Mouse (Mus musculus): Measurements from ENCODE around the gene Cdk4. TPM values are rescaled to one million over a fixed set of nuclear protein-coding genes. Genes with fewer than 3 reads are reported as not detected.

Cdk4 gene
- polyA plus RNA-seq, 1 experiment from 2014 or later, result 2,945 TPM

DNA sequence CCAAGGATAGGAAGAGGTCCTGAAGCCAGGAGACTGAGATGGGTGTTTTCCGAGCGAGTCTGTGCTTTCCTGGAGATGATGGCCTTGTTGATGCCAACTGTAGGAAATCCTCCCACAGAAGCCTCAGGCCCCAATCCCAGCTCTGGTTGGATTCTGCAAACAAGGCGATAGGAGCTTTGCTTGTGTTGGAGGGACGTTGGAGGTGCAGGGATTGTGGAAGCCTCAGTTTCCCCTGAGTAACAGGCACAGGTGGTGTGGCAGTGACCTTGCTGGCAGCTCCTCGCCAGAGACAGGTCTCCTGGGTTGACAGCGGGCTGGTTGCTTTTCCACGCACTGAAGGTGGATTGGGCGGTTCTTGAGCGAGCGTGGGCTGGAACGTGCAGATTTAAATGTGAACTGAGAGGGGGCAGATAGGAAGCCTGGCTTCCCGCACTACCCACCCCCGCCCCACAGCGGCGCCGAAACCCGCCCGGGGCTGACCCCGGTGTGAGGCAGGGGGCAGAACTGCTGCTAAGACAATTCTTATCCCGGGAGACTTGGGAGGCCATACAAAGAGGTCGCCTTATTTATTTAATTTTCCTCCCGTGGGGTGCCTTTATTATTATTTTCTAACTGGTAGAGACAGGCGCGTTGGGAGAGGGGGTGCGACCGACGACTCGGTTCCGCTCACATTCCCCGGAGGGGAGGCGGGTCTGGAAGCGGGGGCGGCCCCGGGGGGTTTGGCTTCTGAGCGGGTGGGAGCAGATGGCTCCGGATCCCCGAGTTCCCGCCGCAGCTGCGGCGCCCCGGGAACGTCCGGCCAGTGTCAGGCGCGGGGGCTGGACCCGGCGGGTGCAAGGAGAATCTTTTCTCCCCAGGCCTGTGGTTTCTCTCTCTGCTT is 17.8 kb downstream of the Cdk4 start:
- no peak for DNase-seq (ENCODE audit: low spot score)
- H3K36me3 ChIP-seq (ENCODE audit: control insufficient read depth, insufficient read depth, low read length), result no peaks in the 10 kb centered on the region
- H3K27me3 ChIP-seq (ENCODE audit: control insufficient read depth, insufficient read depth, low read length), result peaks cover 49% of the 10 kb centered on the region
- WGBS, result 2% methylated on average over 48 of the region's 48 CpGs
- peak overlapping the region; percentile 32 for H3K9ac ChIP-seq (ENCODE audit: low read length)
- no peaks in the 10 kb centered on the region for H3K9me3 ChIP-seq (ENCODE audit: control insufficient read depth, low read length)
- H3K27ac ChIP-seq (ENCODE audit: low read depth, low read length), result no peak overlapping the region
- H3K4me3 ChIP-seq (ENCODE audit: low read depth, low read length), result peak overlapping the region; percentile 24
- H3K4me2 ChIP-seq (ENCODE audit: low read depth, low read length, severe bottlenecking), result peak overlapping the region; percentile 100
- H3K4me1 ChIP-seq (replicated peaks; ENCODE audit: control insufficient read depth, insufficient read depth, low read length), result peaks cover 27% of the 10 kb centered on the region; the same call in 1 of the 2 replicates
- ATAC-seq (replicated peaks; ENCODE audit: low FRiP score), result no peak

DNA sequence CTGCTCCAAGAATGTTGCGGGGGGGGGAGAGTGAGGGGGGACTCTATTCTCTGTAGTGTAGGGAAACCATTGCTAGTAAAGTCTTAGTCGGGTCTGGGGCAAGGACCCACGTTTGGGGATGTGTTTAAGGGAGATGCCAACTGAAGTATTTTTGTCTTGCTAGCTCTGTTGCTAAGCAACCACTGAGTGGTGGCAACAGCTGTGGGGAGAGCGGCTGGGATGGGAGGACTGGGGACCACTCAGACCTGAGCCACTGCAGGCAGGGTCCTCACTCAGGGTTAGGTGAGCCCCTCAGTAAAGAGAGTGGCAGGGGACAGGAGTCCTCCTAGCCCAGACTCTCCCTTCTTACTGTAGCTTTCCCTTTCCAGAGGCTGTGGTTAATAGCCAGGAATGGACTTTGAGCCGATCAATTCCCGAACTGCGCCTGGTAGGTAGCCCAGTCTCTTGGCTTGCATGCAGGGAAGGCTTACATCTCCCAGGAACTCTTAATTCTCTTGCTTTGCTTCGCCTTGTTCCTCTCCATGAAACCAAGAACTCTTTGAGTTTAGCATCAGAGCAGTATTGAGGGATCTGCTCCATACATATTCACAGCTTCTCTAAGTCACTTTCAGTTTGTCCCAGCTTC is 18.8 kb downstream of the Cdk4 start:
- no peak for ATAC-seq (replicated peaks; ENCODE audit: low FRiP score)
- no peak for DNase-seq (ENCODE audit: low spot score)
- H3K27ac ChIP-seq (ENCODE audit: low read depth, low read length), result no peak overlapping the region
- no peaks in the 10 kb centered on the region for H3K36me3 ChIP-seq (ENCODE audit: control insufficient read depth, insufficient read depth, low read length)
- H3K4me2 ChIP-seq (ENCODE audit: low read depth, low read length, severe bottlenecking), result no peak overlapping the region
- H3K27me3 ChIP-seq (ENCODE audit: control insufficient read depth, insufficient read depth, low read length), result peaks cover 46% of the 10 kb centered on the region
- no peak overlapping the region for H3K9ac ChIP-seq (ENCODE audit: low read length)
- no peaks in the 10 kb centered on the region for H3K9me3 ChIP-seq (ENCODE audit: control insufficient read depth, low read length)
- peaks cover 27% of the 10 kb centered on the region; the same call in 1 of the 2 replicates for H3K4me1 ChIP-seq (replicated peaks; ENCODE audit: control insufficient read depth, insufficient read depth, low read length)
- WGBS, result 37% methylated on average over 8 of the region's 8 CpGs
- 0 out of 2 replicates have a peak overlapping the region, but pooled peaks have one; percentile 24 for H3K4me3 ChIP-seq (ENCODE audit: low read depth, low read length)

DNA sequence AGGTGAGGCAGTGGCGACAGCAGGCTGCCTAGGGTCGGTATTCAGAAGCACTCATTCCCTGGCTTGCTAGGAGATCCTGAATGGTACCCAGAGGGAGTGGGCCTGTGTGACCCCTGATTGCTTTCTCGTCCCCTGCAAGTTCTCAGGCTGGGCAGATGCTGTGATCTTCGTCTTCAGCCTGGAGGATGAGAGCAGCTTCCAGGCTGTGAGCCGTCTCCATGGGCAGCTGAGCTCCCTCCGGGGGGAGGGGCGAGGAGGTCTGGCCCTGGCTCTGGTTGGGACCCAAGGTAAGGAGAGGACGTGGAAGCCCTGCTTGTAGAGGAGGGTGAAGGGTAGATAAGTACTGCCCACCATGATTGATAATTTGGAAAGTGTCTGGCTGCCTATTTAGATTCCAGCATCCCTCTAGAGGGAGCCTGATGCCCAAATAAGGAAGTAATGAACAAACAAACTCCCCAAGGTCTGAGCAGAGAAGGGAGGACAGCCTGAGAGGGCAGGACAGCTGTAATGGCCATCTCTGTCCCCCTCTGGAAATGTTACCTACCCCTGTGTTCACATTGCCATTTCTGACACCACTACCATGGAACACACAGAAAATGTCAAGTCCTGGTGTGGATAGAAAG is 20.1 kb downstream of the Cdk4 start:
- no peak overlapping the region for H3K9ac ChIP-seq (ENCODE audit: low read length)
- peaks cover 42% of the 10 kb centered on the region for H3K27me3 ChIP-seq (ENCODE audit: control insufficient read depth, insufficient read depth, low read length)
- DNase-seq (ENCODE audit: low spot score), result no peak
- no peak for ATAC-seq (replicated peaks; ENCODE audit: low FRiP score)
- H3K36me3 ChIP-seq (ENCODE audit: control insufficient read depth, insufficient read depth, low read length), result no peaks in the 10 kb centered on the region
- no peaks in the 10 kb centered on the region for H3K9me3 ChIP-seq (ENCODE audit: control insufficient read depth, low read length)
- no peak overlapping the region for H3K4me3 ChIP-seq (ENCODE audit: low read depth, low read length)
- no peak overlapping the region for H3K27ac ChIP-seq (ENCODE audit: low read depth, low read length)
- H3K4me1 ChIP-seq (replicated peaks; ENCODE audit: control insufficient read depth, insufficient read depth, low read length), result peaks cover 22% of the 10 kb centered on the region; the same call in 1 of the 2 replicates
- 34% methylated on average over 8 of the region's 8 CpGs for WGBS
- H3K4me2 ChIP-seq (ENCODE audit: low read depth, low read length, severe bottlenecking), result no peak overlapping the region

- H3K4me1 ChIP-seq (replicated peaks; ENCODE audit: control insufficient read depth, insufficient read depth, low read length), result peaks cover 22% of the 10 kb centered on the region; the same call in 1 of the 2 replicates
- no peak for ATAC-seq (replicated peaks; ENCODE audit: low FRiP score)
- no peak for DNase-seq (ENCODE audit: low spot score)
- peaks cover 42% of the 10 kb centered on the region for H3K27me3 ChIP-seq (ENCODE audit: control insufficient read depth, insufficient read depth, low read length)
- H3K9ac ChIP-seq (ENCODE audit: low read length), result no peak overlapping the region
- H3K36me3 ChIP-seq (ENCODE audit: control insufficient read depth, insufficient read depth, low read length), result no peaks in the 10 kb centered on the region
- H3K9me3 ChIP-seq (ENCODE audit: control insufficient read depth, low read length), result no peaks in the 10 kb centered on the region
- no peak overlapping the region for H3K27ac ChIP-seq (ENCODE audit: low read depth, low read length)
- no peak overlapping the region for H3K4me2 ChIP-seq (ENCODE audit: low read depth, low read length, severe bottlenecking)
- H3K4me3 ChIP-seq (ENCODE audit: low read depth, low read length), result no peak overlapping the region
- WGBS, result 64% methylated on average over 5 of the region's 5 CpGs
These were observed 20.6 kb downstream of the Cdk4 start for GRCm38 (mm10) chr10:127083915-127084306.

DNA sequence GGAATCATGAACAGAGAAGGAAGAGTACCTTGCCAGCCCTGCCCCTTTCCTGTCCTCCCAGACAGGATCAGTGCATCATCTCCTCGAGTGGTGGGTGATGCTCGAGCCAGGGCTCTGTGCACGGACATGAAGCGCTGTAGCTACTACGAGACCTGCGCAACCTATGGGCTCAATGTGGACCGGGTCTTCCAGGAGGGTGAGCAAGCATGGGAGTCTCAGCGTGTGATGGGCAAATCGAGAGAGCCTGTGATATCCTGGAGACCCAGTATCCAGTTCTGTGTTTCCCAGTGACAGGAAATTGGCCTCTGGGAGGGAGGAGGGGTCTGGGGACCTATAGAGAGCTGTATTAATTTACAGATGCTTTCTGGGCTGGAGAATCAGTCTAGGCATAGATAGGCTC is 21.7 kb downstream of the Cdk4 start:
- DNase-seq (ENCODE audit: low spot score), result no peak
- ATAC-seq (replicated peaks; ENCODE audit: low FRiP score), result no peak
- Histone ChIP-seq H3K4me2 (ENCODE audit: low read depth, low read length, severe bottlenecking) (no peak overlapping the region), H3K27ac (ENCODE audit: low read depth, low read length) (no peak overlapping the region), H3K9me3 (ENCODE audit: control insufficient read depth, low read length) (no peaks in the 10 kb centered on the region), H3K4me3 (ENCODE audit: low read depth, low read length) (no peak overlapping the region), H3K36me3 (ENCODE audit: control insufficient read depth, insufficient read depth, low read length) (no peaks in the 10 kb centered on the region), H3K27me3 (ENCODE audit: control insufficient read depth, insufficient read depth, low read length) (peaks cover 43% of the 10 kb centered on the region), H3K9ac (ENCODE audit: low read length) (no peak overlapping the region), H3K4me1 (replicated peaks; ENCODE audit: control insufficient read depth, insufficient read depth, low read length) (peaks cover 17% of the 10 kb centered on the region; the same call in 1 of the 2 replicates)
- WGBS, result 88% methylated on average over 9 of the region's 9 CpGs

DNA sequence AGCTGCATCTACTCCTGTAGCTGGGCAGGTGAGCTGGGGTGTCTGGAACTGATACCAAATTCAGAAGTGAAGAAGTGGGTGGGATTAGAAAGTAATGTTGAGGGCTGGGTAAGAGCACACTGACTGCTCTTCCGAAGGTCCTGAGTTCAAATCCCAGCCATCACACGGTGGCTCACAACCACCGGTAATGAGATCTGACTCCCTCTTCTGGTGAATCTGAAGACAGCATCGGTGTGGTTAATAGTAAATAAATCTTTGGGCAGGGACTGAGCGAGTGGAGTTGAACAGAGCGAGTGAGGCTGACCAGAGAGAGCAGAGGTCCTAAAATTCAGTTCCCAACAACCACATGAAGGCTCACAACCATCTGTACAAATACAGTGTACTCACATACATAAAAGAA is 22.3 kb downstream of the Cdk4 start:
- H3K9me3 ChIP-seq (ENCODE audit: control insufficient read depth, low read length), result no peaks in the 10 kb centered on the region
- H3K9ac ChIP-seq (ENCODE audit: low read length), result no peak overlapping the region
- no peaks in the 10 kb centered on the region for H3K36me3 ChIP-seq (ENCODE audit: control insufficient read depth, insufficient read depth, low read length)
- H3K4me1 ChIP-seq (replicated peaks; ENCODE audit: control insufficient read depth, insufficient read depth, low read length), result peaks cover 13% of the 10 kb centered on the region; the same call in 1 of the 2 replicates
- no peak overlapping the region for H3K4me3 ChIP-seq (ENCODE audit: low read depth, low read length)
- H3K27ac ChIP-seq (ENCODE audit: low read depth, low read length), result no peak overlapping the region
- no peak overlapping the region for H3K4me2 ChIP-seq (ENCODE audit: low read depth, low read length, severe bottlenecking)
- peaks cover 43% of the 10 kb centered on the region for H3K27me3 ChIP-seq (ENCODE audit: control insufficient read depth, insufficient read depth, low read length)
- no peak for DNase-seq (ENCODE audit: low spot score)
- ATAC-seq (replicated peaks; ENCODE audit: low FRiP score), result no peak
- 83% methylated on average over 6 of the region's 6 CpGs for WGBS

DNA sequence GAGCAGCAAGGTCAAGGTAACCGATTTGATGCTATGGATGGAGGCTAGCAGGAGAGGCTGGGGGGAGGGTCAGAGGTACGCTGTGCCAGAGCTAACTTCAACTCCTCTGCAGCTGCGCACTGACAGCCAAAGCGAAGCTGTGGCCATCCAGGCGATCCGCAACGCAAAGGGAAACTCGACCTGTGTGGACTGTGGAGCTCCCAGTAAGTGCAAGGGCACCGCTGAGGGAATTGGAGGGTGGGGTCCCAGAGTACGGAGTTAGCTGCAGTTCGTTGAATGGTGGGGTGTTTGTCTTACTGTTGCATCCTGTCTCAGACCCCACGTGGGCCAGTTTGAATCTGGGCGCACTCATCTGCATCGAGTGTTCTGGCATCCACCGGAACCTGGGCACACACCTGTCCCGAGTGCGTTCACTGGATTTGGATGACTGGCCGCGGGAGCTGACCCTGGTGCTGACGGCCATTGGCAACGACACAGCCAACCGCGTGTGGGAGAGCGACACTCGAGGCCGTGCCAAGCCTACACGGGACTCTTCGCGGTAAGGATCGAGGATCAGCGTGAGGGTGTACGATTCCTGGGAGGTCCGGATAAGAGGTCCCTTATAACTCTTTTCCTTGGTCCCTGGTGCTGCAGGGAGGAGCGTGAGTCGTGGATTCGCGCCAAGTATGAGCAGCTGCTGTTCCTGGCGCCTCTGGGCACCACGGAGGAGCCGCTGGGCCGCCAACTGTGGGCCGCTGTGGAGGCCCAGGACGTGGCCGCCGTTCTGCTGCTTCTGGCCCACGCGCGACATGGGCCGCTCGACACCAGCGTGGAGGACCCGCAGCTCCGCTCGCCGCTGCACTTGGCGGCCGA is 27.5 kb downstream of the Cdk4 start:
- peaks cover 38% of the 10 kb centered on the region for H3K27me3 ChIP-seq (ENCODE audit: control insufficient read depth, insufficient read depth, low read length)
- no peak overlapping the region for H3K27ac ChIP-seq (ENCODE audit: low read depth, low read length)
- no peaks in the 10 kb centered on the region for H3K36me3 ChIP-seq (ENCODE audit: control insufficient read depth, insufficient read depth, low read length)
- H3K9ac ChIP-seq (ENCODE audit: low read length), result no peak overlapping the region
- 8% methylated on average over 57 of the region's 57 CpGs for WGBS
- no peaks in the 10 kb centered on the region for H3K9me3 ChIP-seq (ENCODE audit: control insufficient read depth, low read length)
- H3K4me2 ChIP-seq (ENCODE audit: low read depth, low read length, severe bottlenecking), result peak overlapping the region; percentile 38
- H3K4me3 ChIP-seq (ENCODE audit: low read depth, low read length), result peak overlapping the region; percentile 16; the same call in 1 of the 2 replicates
- DNase-seq (ENCODE audit: low spot score) (peak; percentile 63), ATAC-seq (replicated peaks; ENCODE audit: low FRiP score) (no peak)
- H3K4me1 ChIP-seq (replicated peaks; ENCODE audit: control insufficient read depth, insufficient read depth, low read length), result peaks cover 10% of the 10 kb centered on the region
